Mouse (Mus musculus): ENCODE data around the gene Lgals4. TPM values are rescaled to one million over a fixed set of nuclear protein-coding genes. Genes with fewer than 3 reads are reported as not detected.
A peak's percentile ranks its signal among the peaks of the same experiment; 100 is the strongest.

The Lgals4 gene
- total RNA-seq, 2 experiments from 2014 or later = 2.6 to 7.3 TPM

DNA sequence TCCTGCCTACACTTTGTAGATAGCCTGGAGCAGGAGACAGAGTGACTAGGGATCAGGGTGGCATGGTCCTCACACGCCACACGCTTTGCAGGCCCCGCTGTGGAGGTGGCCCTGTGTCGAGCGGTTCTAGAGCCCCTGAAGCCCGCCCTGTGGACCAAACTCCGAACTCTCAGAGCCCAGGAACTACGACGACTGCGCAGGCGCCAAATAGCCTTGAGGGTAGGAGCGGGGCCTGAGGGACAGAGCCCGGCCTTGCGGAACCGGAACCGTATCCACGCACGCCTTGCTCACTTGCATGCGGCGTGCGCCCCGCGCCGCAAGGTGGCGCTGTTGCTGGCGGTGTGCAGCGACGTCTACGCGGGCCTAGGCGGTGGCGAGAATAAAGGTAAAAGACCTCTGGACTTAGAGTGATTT is 37.1 kb upstream of the Lgals4 start:
- peak; percentile 91 for DNase-seq
- peak; percentile 100; the same call in 1 of the 2 replicates for TF ChIP-seq CTCF (IDR thresholded peaks at IDR 0.05)
- Histone ChIP-seq H3K4me3 (peak overlapping the region; percentile 60), H3K27ac (peak overlapping the region; percentile 82)
- intact Hi-C loops (cut with DNase I) = loop anchor here (1.0 kb wide), 1 partner anchor 71 kb away; no protein-coding TSS in a partner anchor

DNA sequence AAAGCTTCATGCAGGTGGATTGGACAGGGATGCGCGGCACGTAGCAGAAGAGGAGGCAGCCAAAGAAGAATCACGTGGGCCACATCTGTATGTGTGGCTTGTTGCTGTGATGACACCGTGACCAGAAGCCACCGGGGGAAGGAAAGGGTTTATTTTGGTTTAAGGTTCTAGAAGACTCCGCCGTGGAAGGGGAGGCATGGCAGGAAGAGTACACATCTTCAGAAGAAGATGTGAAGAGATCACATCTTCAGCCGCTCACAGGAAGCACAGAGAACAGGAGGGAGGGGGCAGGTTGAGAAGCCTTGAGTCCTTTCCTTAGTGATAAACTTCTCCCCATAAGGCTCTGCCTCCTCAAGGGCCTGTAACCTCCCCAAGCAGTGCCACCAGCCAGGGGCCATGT is 33.7 kb upstream of the Lgals4 start:
- H3K27ac ChIP-seq = 0 out of 2 replicates have a peak overlapping the region, but pooled peaks have one; percentile 16
- H3K4me3 ChIP-seq = no peak overlapping the region
- intact Hi-C loops (cut with DNase I) = no loop called here
- no peak for TF ChIP-seq CTCF (IDR thresholded peaks at IDR 0.05)
- no peak for DNase-seq

DNA sequence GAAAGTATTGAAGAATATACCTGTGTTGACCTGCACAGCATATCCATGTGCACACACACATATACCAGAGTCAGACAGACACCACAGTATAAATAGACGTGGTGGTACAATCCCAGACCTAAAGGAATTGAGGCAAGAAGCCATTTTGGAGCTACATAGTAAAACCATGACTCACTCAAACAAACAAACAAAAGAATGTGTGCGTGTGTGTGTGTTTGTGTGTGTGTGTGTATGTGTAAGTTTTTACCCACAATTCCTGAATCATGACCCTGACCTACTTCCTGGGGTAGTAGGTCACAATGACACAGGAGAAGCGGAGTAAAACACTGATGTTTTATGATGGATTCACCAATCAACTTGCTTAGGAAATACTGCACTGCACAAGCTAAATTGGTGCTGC is 32.2 kb upstream of the Lgals4 start:
- intact Hi-C loops (cut with DNase I) = loop anchor here (1.0 kb wide), 1 partner anchor 64 kb away; no protein-coding TSS in a partner anchor
- DNase-seq = no peak
- Histone ChIP-seq H3K27ac (peak overlapping the region; percentile 80), H3K4me3 (no peak overlapping the region)
- TF ChIP-seq CTCF (IDR thresholded peaks at IDR 0.05) = no peak

DNA sequence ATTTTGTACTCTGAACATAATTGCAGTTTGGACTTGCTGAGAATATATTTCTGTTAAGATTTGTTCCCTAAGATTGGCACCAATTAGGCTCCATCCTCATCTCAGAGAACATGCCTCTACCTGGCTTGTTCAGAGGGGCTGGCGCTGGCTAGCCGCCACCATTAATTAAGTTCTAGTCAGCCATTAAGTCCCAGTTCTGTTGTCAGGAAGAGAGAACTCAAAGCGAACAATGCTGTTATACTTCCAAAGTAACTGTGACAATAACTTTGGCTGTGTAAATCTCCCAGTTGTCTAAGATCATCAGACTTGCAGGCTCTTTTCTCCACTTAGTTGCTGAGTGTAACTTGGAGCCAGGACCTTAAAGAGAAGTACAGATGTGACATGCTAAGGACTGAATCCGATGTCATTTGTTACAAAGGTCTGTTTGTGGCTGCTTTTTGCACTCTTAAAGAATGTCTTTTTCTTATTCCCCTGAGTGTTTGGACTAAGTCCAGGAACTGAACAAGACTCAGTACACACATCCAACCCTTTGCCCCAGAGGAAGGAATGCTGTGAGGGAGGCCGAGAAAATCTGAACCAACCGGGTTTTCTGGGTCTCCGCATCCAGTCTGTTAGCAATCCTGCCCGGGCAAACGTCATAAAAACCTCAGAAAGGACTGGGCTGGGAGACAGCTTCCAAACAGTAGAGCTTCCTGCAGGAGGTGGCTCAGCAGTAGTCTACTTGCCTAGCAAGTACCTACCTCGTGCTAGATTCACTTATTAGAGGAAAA is 31.6 kb upstream of the Lgals4 start:
- intact Hi-C loops (cut with DNase I) = loop anchor here (1.0 kb wide), 1 partner anchor 63 kb away; no protein-coding TSS in a partner anchor
- Histone ChIP-seq H3K27ac (peak overlapping the region; percentile 80), H3K4me3 (peak overlapping the region; percentile 43)
- DNase-seq = no peak
- peak; percentile 33 for TF ChIP-seq CTCF (IDR thresholded peaks at IDR 0.05)

DNA sequence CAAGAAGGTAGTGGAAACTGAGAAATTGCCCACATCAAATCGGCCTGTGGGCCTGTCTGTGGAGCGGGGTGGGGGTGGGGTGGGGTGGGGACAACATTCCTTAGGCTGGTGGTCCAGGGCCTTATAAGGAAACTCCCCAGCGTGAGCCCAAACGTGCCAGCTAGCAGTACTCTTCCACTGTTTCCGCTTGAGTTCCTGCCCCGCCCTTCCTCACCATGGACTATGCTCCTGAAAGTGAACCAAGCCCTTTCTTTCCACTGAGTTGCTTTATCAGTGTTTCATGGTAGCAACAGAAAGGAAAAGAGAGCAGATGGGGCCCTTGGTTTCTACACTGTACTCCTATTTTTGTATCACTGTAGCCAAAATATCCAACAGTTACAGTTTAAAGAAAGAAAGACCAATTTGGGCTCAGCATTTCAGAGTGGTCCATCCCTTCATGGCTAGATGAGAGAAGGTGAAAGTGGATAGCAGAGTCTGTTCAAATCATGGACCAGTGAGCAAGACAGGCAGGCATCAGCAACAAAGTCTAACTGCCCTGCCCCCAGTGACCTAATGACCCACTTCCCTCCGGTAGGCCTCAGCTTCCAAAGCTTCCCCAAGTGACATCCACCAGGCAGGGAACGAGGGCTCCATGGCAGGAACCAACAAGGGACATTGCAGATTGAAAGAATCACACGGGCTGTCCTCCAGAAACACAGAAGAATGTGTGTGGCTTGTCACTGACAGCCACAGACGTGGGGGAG is 30.6 kb upstream of the Lgals4 start:
- intact Hi-C loops (cut with DNase I) = no loop called here
- no peak for DNase-seq
- no peak for TF ChIP-seq CTCF (IDR thresholded peaks at IDR 0.05)
- H3K27ac ChIP-seq = peak overlapping the region; percentile 80
- peak overlapping the region; percentile 43 for H3K4me3 ChIP-seq

DNA sequence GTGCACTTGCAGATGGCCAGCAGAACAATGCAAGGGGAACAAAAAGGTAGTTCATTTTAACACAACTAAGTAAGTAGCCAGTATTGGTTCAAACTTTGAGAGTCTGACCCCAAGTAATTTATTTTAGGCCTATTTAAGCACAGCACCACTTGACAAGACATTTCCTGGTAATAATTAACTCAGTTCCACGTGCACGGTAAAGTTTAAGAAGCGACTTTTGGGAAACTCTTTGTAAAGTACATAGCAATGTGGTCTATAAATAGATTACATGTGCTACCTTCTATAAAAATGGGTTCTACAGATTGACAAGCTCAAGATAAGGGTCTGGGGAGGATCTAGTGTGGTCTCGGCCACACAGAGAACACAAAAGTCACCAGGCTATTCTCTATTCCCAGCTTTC is 29.9 kb upstream of the Lgals4 start:
- no peak for DNase-seq
- no peak for TF ChIP-seq CTCF (IDR thresholded peaks at IDR 0.05)
- intact Hi-C loops (cut with DNase I) = no loop called here
- no peak overlapping the region for H3K4me3 ChIP-seq
- peak overlapping the region; percentile 80 for H3K27ac ChIP-seq

DNA sequence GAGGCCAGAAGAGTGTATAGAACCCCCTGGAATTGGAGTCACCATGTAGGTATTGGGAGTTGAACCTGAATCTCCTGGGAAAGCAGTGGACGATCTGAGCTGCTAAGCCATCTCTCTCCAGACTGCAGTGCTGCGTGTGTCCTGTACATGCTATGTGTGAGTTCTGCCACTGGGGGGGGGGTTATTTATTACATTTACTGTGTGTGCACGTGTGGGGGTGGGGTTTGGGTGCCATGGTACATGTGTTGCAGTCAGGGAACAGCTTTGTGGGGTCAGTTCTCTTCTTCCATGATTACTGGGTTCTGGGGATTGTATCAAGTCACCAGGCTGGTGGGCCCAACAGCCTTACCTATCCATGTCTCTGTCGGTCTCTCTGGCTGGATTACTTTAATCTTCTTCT is 26.8 kb upstream of the Lgals4 start:
- TF ChIP-seq CTCF (IDR thresholded peaks at IDR 0.05) = peak; percentile 7; the same call in 1 of the 2 replicates
- no peak for DNase-seq
- Histone ChIP-seq H3K27ac (peak overlapping the region; percentile 76), H3K4me3 (no peak overlapping the region)
- intact Hi-C loops (cut with DNase I) = loop anchor here (5.0 kb wide), 1 partner anchor 165 kb away; no protein-coding TSS in a partner anchor

DNA sequence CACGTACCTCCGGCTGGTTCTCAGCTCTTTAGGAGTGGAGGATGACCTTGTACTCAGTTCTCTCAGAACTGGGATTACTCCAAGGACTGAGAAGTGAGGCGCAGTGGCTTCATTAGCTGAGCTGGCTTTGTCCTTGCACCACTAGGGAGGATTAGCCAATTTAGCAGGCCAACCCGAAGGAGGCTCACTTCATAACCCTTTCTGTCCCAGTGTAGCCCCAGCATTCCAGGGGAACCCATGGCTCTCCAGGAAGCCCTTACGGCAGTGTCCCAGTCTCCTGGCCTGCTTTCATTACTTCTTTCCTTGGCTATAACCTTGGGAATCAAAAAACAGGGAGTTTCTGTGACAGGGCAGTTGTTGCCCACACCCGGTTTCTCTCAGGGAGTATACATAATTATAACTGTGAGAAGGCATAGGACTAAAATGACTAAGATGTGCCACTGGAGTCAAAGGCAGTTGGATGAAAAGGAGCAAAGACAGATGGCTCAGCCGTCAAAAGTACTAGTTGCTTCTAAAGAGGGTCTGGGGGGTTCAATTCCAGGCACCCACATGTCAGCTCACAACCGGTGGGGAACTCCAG is 25.9 kb upstream of the Lgals4 start:
- peak overlapping the region; percentile 100 for H3K27ac ChIP-seq
- TF ChIP-seq CTCF (IDR thresholded peaks at IDR 0.05) = no peak
- H3K4me3 ChIP-seq = peak overlapping the region; percentile 87
- peak; percentile 63 for DNase-seq
- intact Hi-C loops (cut with DNase I) = loop anchor here (5.0 kb wide), 1 partner anchor 165 kb away; no protein-coding TSS in a partner anchor

DNA sequence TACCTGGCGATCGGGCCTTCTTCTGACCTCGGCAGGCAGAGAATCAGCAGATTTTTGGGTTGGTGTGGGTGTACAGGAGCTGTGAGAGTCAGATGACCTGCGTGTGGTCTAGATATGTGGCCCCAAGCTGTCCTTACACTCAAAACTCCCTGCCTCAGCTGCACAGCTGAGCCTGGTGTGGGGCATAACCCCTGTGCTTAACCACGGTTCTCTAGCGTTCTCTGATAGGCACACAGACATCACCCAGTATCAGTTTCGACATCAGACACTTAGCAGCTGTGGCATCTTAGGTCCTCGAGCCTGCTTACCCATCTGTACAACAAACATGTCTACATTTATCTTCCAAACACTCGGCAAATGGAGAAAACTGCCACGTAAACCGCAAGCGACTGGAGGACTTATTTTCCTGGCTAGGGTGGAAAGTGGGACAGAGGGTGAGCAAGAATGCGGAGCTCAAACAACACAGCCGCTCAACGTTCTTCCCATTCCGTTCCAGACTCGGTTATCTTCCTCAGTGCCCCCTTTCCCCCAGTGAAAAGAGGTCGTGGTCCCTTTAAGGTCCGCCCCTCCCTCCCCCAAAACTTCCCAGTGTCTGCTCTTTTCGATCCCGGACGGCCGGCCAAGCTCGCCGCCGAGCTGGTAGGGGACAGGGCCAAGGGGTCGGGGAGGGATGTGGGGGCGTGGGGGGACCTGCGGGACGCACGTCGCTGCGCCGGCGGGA is 25.3 kb upstream of the Lgals4 start, which contains the start of gene Hnrnpl:
Gene Hnrnpl (plus strand): TSS at position 321 of the 721 bp plus-strand sequence.
- Histone ChIP-seq H3K4me3 (peak within 1 kb of the TSS; percentile 87), H3K27ac (peak within 1 kb of the TSS; percentile 100)
- DNase-seq = peak; percentile 59
- intact Hi-C loops (cut with DNase I) = loop anchor here (5.0 kb wide), 1 partner anchor 164 kb away; no protein-coding TSS in a partner anchor
- no peak for TF ChIP-seq CTCF (IDR thresholded peaks at IDR 0.05)

DNA sequence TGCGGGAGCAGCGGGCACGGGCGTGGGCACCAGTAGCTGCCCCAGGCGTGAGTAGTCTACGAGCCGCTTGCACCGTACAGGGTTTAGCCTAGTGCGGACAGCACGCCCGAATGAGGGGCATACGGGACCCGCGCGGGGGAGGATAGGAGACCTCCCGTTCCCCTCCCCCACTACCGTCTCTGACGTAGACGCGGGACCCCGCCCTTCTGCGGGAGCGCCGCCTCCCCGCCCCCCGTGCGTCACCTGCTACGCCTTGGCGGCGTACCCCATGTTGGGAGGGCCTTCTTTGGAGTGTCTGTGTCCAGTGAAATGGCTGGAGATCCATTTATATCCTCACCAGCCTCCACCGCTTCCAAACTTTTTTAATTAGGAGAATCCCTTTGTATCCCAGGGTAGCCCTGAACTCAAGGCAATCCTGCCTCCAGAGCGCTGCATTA is 24.7 kb upstream of the Lgals4 start:
- Histone ChIP-seq H3K4me3 (peak overlapping the region; percentile 87), H3K27ac (peak overlapping the region; percentile 100)
- peak; percentile 98 for DNase-seq
- intact Hi-C loops (cut with DNase I) = loop anchor here (5.0 kb wide), 1 partner anchor 163 kb away; no protein-coding TSS in a partner anchor
- TF ChIP-seq CTCF (IDR thresholded peaks at IDR 0.05) = no peak

DNA sequence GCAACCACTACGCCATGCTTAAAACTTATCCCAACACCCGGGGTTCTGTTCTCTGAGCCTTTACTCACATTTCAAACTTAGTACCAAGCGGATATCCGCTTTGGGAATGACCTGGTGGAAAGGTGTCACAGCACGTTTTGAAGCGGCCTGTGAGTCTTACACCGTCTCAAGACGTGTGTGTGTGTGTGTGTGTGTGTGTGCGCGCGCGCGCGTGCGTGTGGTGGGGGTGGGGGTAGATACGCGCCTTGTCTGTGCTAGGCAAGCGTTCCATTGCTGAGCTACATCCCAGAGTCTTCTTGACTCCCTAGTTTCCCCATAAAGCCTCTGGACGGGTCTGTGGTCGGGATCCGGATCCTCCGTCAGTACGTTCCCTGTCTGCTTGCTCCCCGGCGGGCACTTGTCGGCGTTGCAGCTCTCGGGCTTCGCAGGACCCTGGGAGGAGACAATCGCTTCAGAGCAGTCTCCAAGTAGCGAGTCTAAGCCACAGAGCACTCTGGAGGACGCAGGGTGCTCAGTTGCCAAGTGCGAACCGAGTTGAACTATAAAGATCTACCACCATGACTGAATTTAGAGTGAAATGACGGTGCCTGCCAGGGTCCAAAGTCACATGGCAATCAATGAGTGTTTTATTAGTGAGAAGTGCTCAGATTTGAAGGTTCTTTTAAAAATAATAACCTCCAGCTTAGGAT is 24.1 kb upstream of the Lgals4 start:
- intact Hi-C loops (cut with DNase I) = loop anchor here (5.0 kb wide), 1 partner anchor 163 kb away; no protein-coding TSS in a partner anchor
- Histone ChIP-seq H3K4me3 (peak overlapping the region; percentile 87), H3K27ac (peak overlapping the region; percentile 100)
- DNase-seq = peak; percentile 76
- TF ChIP-seq CTCF (IDR thresholded peaks at IDR 0.05) = no peak
